Mouse (Mus musculus) intestine, embryonic 16.5 days (tissue): ENCODE measurements around the gene Shisa9. TPM values are rescaled to one million over a fixed set of nuclear protein-coding genes. Genes with fewer than 3 reads are reported as not detected.

ENCODE experiments used
- ATAC-seq: fragments of 200-750 bp; cut with Nextera tagmentation; 2 replicates; pipeline ENCODE4 v1.8.0; 2017; ENCODE audit warnings: moderate TSS enrichment, moderate library complexity
- H3K27ac ChIP-seq: fragments of 300-500 bp; sonication (generic); 2 replicates; pipeline ENCODE4 v1.5.1; 2014; ENCODE audit warnings: mild to moderate bottlenecking, low read length
- H3K27me3 ChIP-seq: fragments of 300-500 bp; sonication (generic); replicated peaks from 2 replicates; pipeline ENCODE4 v1.6.1; 2014; ENCODE audit warnings: low read length, control low read depth, mixed read lengths; ENCODE audit not compliant: control insufficient read depth, insufficient read depth
- H3K36me3 ChIP-seq: fragments of 300-500 bp; sonication (generic); 2 replicates; pipeline ENCODE4 v1.6.1; 2014; ENCODE audit warnings: low read length, control low read depth; ENCODE audit not compliant: control insufficient read depth, insufficient read depth
- H3K4me1 ChIP-seq: fragments of 300-500 bp; sonication (generic); 2 replicates; pipeline ENCODE4 v1.6.1; 2014; ENCODE audit warnings: low read length, control low read depth, mixed read lengths; ENCODE audit not compliant: control insufficient read depth, insufficient read depth
- H3K4me2 ChIP-seq: fragments of 300-500 bp; sonication (generic); 2 replicates; pipeline ENCODE4 v1.6.1; 2014; ENCODE audit warnings: low read depth, low read length, control low read depth
- H3K4me3 ChIP-seq: fragments of 300-500 bp; sonication (generic); 2 replicates; pipeline ENCODE4 v1.5.1; 2014; ENCODE audit warnings: mild to moderate bottlenecking, low read length
- H3K9ac ChIP-seq: fragments of 300-500 bp; sonication (generic); 2 replicates; pipeline ENCODE4 v1.6.1; 2014; ENCODE audit warnings: low read depth, low read length
- H3K9me3 ChIP-seq: fragments of 300-500 bp; sonication (generic); 2 replicates; pipeline ENCODE4 v1.6.1; 2016; ENCODE audit warnings: low read length, control low read depth; ENCODE audit not compliant: control insufficient read depth
- WGBS: fragments of 180-500 bp; shearing (Covaris S2); extraction: QIAGEN DNeasy Blood & Tissue Kit; methylation state at CpG from one replicate; pipeline ENCODE4 v1.1.7; 2014; 5-methylcytosine and 5-hydroxymethylcytosine counted together
- polyA plus RNA-seq: library from polyadenylated mRNA; unstranded; fragments of >200 nt; fragmentation: Nextera tagmentation; extraction: Ambion mirVana; gene quantifications from 2 replicates; pipeline ENCODE4 v1.2.1, GENCODE M21; 2015

The Shisa9 gene
- polyA plus RNA-seq, 1 experiment from 2014 or later: 0.62 TPM

DNA sequence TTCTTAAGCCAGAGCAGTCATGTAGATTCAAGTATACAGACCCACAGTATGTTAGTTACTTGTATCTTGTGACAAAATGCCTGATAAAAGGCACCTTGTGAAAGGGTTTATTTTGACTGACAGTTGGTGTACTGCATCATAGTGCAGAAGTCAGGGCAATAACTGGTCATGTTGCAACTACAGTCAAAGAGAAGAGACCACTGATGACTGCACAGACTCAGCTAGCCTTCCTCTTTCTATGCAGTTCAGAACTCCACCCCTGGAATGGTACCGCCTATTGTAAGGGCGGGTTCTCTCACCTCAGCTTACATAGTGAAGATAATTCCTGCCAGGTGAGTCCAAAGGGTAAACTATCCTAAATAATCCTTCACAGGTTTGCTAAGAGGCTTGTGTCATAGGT is 239.6 kb downstream of the Shisa9 start:
- Histone ChIP-seq H3K4me1 (no peaks in the 10 kb centered on the region), H3K9me3 (no peaks in the 10 kb centered on the region), H3K27me3 (no peaks in the 10 kb centered on the region), H3K4me2 (no peak overlapping the region), H3K9ac (no peak overlapping the region), H3K36me3 (no peaks in the 10 kb centered on the region), H3K4me3 (no peak overlapping the region), H3K27ac (no peak overlapping the region)
- ATAC-seq: no peak
- WGBS: 88% methylated on average over 2 of the region's 2 CpGs

DNA sequence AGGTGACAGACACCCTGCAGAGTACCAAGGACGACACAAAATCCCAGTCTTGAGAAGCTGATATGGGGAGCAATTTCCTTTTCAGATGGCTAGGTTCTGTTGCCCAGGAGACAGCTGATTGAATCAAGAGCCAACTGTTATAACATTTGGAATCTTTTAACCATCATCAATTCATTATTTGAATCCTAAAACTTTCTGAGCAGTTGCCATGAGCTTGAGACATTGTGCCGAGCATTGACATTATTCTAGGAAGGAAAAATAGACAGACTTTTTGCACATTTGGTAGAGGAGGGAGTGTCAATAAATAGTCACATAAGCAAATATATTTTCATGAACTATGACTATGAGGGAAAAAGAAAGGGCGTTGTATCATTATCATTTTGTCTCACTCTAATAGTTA is 243.0 kb downstream of the Shisa9 start:
- Histone ChIP-seq H3K36me3 (no peaks in the 10 kb centered on the region), H3K9me3 (no peaks in the 10 kb centered on the region), H3K27ac (no peak overlapping the region), H3K4me1 (no peaks in the 10 kb centered on the region), H3K9ac (no peak overlapping the region), H3K4me3 (no peak overlapping the region), H3K4me2 (no peak overlapping the region), H3K27me3 (no peaks in the 10 kb centered on the region)
- ATAC-seq: no peak
- WGBS: 64% methylated on average over 3 of the region's 3 CpGs

DNA sequence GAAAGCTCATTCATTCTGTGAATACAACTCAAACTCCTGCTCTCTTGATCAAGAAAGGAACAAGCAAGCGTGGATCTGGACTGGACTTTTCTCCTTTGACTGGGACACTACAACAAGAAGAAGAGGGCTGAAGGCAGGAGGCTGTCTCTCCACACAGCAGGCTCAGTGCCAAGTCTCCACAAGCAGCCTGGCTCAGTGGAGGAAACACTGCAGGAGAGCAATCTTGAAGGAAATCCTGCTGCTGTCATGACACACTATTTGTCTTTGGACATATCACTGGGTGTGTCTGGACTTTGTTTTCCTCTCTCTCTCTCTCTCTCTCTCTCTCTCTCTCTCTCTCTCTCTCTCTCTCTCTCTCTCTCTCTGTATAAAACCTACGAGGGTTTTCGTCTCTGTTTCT is 249.4 kb downstream of the Shisa9 start:
- no peaks in the 10 kb centered on the region for H3K4me1 ChIP-seq
- H3K4me2 ChIP-seq: no peak overlapping the region
- H3K27ac ChIP-seq: no peak overlapping the region
- no peaks in the 10 kb centered on the region for H3K27me3 ChIP-seq
- H3K9me3 ChIP-seq: no peaks in the 10 kb centered on the region
- H3K36me3 ChIP-seq: no peaks in the 10 kb centered on the region
- no peak overlapping the region for H3K9ac ChIP-seq
- H3K4me3 ChIP-seq: no peak overlapping the region
- 59% methylated on average over 3 of the region's 3 CpGs for WGBS
- ATAC-seq: no peak; the same call in 1 of the 2 replicates

DNA sequence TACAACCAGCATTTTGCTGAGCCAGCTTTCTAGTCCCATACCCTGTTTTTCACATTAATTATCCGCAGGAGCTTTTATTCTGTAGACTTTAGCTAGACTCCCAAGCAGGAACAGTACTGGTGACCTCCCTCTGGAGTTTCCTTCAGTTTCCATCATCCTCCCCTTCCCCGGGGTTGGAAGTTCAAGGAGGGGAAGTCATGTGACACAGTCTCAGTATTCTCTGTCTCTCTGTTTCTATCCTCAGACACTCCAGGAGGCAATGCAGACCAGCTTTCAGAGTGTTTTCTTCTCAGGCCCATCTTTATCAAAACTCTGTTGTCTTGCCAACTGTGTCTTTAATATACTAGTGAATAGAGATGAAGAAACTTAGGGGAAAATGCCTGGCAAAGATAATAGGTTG is 250.4 kb downstream of the Shisa9 start:
- no peaks in the 10 kb centered on the region for H3K9me3 ChIP-seq
- no peak for ATAC-seq
- WGBS: 58% methylated on average over 2 of the region's 2 CpGs
- H3K4me3 ChIP-seq: no peak overlapping the region
- no peak overlapping the region for H3K27ac ChIP-seq
- H3K4me2 ChIP-seq: no peak overlapping the region
- no peaks in the 10 kb centered on the region for H3K36me3 ChIP-seq
- no peaks in the 10 kb centered on the region for H3K27me3 ChIP-seq
- H3K4me1 ChIP-seq: no peaks in the 10 kb centered on the region
- H3K9ac ChIP-seq: no peak overlapping the region

DNA sequence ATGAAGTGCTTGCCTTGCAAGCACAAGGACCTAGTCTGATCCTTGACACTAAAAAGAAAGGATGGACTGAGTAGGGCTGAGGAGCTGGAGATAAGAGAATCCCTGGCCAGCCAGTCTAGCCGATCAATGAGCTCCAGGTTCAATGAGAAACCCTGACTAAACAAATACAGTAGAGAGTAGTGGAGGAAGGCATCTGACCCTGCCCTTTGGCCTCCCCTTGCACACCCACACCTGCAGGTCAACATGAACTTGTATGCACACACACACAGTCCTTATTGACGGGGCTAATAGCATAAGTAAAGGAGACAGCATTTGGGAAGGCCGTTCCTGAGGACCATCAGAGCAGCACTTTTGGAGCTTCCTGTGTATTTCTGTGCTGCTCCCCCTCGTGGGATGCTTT is 254.7 kb downstream of the Shisa9 start:
- no peak overlapping the region for H3K27ac ChIP-seq
- 64% methylated on average over 4 of the region's 4 CpGs for WGBS
- no peak for ATAC-seq

DNA sequence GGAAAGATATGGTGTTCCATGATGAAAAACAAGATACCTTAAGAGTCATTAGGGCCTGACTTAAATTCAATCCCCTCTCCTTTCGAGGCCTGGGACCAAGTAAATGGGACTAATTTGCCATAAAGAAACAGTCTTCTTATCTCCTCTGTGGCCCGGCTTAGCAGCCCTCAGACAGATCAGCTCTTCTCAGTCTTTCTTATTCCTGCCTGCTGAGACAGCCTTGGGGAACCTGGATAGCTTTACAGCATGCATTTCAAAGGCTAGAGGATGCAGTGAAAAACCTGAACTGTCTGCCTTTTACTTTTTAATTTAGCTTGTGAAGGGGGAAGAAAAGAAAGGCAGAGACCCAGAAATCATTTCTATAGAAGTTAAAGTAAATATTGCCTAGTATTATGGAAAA is 275.4 kb downstream of the Shisa9 start:
- H3K27ac ChIP-seq: no peak overlapping the region
- WGBS: 27% methylated on average over 2 of the region's 2 CpGs
- no peak overlapping the region for H3K4me2 ChIP-seq
- H3K36me3 ChIP-seq: no peaks in the 10 kb centered on the region
- no peaks in the 10 kb centered on the region for H3K27me3 ChIP-seq
- no peak overlapping the region for H3K9ac ChIP-seq
- H3K9me3 ChIP-seq: no peaks in the 10 kb centered on the region
- no peaks in the 10 kb centered on the region for H3K4me1 ChIP-seq
- no peak overlapping the region for H3K4me3 ChIP-seq
- ATAC-seq: no peak

More for the DNA sequence above, 254.7 kb downstream of the Shisa9 start:
- H3K4me3 ChIP-seq: no peak overlapping the region
- H3K4me2 ChIP-seq: no peak overlapping the region
- H3K4me1 ChIP-seq: no peaks in the 10 kb centered on the region
- no peaks in the 10 kb centered on the region for H3K27me3 ChIP-seq
- H3K36me3 ChIP-seq: no peaks in the 10 kb centered on the region
- H3K9ac ChIP-seq: no peak overlapping the region
- H3K9me3 ChIP-seq: no peaks in the 10 kb centered on the region

DNA sequence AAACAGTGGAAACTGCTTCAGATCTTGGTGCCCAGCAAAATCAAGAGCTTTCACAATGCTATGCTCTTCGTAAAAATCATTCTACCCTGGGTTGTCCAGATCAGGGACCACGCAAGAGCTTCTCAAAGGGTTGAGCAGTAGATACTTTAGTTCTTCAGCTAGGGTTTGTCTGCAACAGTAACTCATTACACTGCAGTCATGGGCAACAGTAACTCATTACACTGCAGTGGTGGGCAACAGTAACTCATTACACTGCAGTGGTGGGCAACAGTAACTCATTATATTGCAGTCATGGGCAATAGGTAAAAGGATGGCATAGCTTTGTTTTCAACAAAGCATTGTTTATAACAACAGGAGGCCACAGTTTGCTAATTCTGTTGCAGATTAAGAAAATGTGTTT is 281.9 kb downstream of the Shisa9 start:
- no peak for ATAC-seq

DNA sequence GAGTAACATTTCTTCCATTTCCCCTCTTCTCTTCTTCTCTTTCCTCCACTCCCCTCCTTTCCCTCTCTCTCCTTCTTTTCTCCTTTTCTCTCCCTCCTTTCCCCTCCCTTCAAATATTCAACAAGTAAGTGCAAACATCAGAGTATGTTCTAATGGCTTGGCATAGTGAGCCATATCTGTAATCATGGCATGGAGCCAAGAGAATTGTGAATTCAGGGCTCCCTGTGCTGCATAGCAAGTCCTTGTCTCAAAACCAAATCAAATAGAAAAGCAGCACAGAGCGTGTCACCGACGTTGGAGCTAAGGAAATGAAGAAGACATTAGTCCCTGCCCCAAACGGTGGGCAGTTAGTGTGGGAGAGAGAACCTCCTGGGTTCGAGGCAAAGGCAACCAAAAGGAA is 316.6 kb downstream of the Shisa9 start:
- no peaks in the 10 kb centered on the region for H3K36me3 ChIP-seq
- H3K9ac ChIP-seq: no peak overlapping the region
- no peak overlapping the region for H3K4me3 ChIP-seq
- no peak overlapping the region for H3K27ac ChIP-seq
- no peak overlapping the region for H3K4me2 ChIP-seq
- H3K27me3 ChIP-seq: no peaks in the 10 kb centered on the region
- no peaks in the 10 kb centered on the region for H3K9me3 ChIP-seq
- ATAC-seq: no peak
- 72% methylated on average over 5 of the region's 5 CpGs for WGBS
- H3K4me1 ChIP-seq: no peaks in the 10 kb centered on the region

More for the DNA sequence above, 281.9 kb downstream of the Shisa9 start:
- no peaks in the 10 kb centered on the region for H3K4me1 ChIP-seq
- H3K27ac ChIP-seq: no peak overlapping the region
- no peak overlapping the region for H3K9ac ChIP-seq
- H3K36me3 ChIP-seq: no peaks in the 10 kb centered on the region
- no peak overlapping the region for H3K4me2 ChIP-seq
- H3K4me3 ChIP-seq: no peak overlapping the region
- no peaks in the 10 kb centered on the region for H3K9me3 ChIP-seq
- 87% methylated on average over 2 of the region's 2 CpGs for WGBS
- no peaks in the 10 kb centered on the region for H3K27me3 ChIP-seq

DNA sequence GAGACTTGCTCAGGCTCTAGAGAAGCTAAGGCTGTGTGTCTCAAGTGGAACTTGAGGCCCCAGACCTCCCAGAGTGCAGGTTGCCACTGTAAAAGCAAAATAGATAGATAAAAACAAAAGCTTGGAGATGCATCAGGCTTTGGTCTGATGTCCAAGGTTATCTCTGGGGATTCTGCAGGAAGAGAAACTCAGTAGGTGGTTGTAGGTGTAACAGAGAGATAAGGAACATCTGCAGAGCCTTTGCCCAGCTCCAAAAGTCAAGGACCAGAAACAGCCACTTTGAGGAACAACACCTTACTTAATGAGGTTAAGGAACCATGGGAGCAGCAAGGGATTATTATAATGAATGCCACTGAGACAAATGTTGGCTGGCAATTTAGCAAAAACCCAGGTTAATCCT is 319.5 kb downstream of the Shisa9 start:
- Histone ChIP-seq H3K9me3 (no peaks in the 10 kb centered on the region), H3K4me1 (no peaks in the 10 kb centered on the region), H3K27ac (no peak overlapping the region), H3K36me3 (no peaks in the 10 kb centered on the region), H3K4me3 (no peak overlapping the region), H3K27me3 (no peaks in the 10 kb centered on the region), H3K4me2 (no peak overlapping the region), H3K9ac (no peak overlapping the region)
- no peak for ATAC-seq

DNA sequence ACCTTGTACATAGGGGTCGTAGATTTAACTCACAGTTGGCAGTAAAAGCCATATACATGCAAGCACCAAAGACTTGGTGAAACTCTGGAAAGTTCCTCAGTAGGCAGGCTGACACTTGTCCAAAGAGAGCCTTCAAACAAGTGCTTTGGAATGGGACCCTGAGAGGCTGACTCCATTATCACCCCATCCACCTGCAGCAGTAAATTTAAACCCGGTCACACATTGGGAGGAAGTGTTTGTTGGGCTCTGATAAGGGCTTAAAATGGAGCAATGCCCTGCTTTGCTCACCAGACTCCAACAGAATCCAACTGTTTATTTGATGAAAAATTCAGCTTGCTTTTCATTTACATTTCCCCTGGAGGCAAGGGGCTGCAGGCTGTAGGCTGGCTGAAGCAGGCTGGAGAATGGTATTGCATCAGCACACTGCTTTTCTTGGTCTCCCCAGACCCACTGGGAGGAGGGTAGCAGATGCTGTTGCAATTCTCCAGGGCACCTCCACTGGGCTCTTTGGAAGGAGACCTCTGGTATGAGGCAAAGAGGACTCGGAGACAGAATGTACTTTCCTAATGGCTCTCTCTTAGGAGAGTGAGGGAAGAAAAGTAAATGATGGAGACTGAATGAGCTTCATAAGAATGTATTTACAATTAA is 323.5 kb downstream of the Shisa9 start:
- H3K27me3 ChIP-seq: no peaks in the 10 kb centered on the region
- H3K4me1 ChIP-seq: no peaks in the 10 kb centered on the region
- no peak overlapping the region for H3K4me3 ChIP-seq
- H3K36me3 ChIP-seq: no peaks in the 10 kb centered on the region
- 69% methylated on average over 3 of the region's 3 CpGs for WGBS
- no peak overlapping the region for H3K9ac ChIP-seq
- ATAC-seq: no peak
- H3K27ac ChIP-seq: no peak overlapping the region
- no peak overlapping the region for H3K4me2 ChIP-seq
- H3K9me3 ChIP-seq: no peaks in the 10 kb centered on the region
